Mouse (Mus musculus) brain, embryonic 14.5 days (tissue): ENCODE results near the gene Asxl2. TPM values are rescaled to one million over a fixed set of nuclear protein-coding genes. Genes with fewer than 3 reads are reported as not detected.

ENCODE experiments used
- DNase-seq: peaks from one replicate; pipeline ENCODE4 v3.0.0-alpha.2; 2011; ENCODE audit warnings: low read depth
- CTCF ChIP-seq: fragments of 200-500 bp; IDR thresholded peaks from 2 replicates; pipeline ENCODE4 v1.5.1; 2012; ENCODE audit warnings: inconsistent platforms, mild to moderate bottlenecking, moderate library complexity, borderline replicate concordance; ENCODE audit not compliant: insufficient read depth, insufficient read length; ENCODE audit errors: extremely low read depth
- POLR2A ChIP-seq: fragments of 200-500 bp; IDR thresholded peaks from 2 replicates; pipeline ENCODE4 v1.6.1; 2012; ENCODE audit warnings: mild to moderate bottlenecking, inconsistent platforms, borderline replicate concordance; ENCODE audit not compliant: poor library complexity, insufficient read depth, insufficient read length, severe bottlenecking; ENCODE audit errors: extremely low read depth
- polyA plus RNA-seq: library from polyadenylated mRNA; depleted of rRNA; stranded (reverse); fragments of >200 nt; gene quantifications from 2 replicates; pipeline ENCODE4 v1.2.3, GENCODE M21; 2012; rRNA removed

The Asxl2 gene
- polyA plus RNA-seq, 1 experiment: 13.1 TPM

DNA sequence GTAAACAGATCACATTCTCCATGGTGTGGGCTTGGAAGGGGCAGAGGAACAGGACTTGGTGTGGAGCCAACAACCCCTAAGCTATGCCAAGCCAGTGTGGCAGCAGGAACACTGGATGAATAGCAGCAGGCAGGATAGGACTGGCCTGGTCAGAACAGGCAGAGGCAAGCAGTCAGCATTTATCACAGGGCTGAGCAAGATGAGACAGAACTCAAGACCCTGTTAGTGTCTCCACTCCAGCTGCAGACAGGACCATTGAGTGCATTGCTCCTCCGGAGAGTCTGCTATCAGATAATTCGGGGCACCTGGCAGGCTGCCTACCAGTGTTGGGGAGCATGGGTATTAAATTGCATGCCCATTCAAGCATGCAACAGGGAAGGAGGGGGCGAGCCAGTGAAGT, 111.0 kb downstream of the Asxl2 start:
- TF ChIP-seq CTCF: no peak
- no peak for TF ChIP-seq POLR2A
- DNase-seq: peak; percentile 74

DNA sequence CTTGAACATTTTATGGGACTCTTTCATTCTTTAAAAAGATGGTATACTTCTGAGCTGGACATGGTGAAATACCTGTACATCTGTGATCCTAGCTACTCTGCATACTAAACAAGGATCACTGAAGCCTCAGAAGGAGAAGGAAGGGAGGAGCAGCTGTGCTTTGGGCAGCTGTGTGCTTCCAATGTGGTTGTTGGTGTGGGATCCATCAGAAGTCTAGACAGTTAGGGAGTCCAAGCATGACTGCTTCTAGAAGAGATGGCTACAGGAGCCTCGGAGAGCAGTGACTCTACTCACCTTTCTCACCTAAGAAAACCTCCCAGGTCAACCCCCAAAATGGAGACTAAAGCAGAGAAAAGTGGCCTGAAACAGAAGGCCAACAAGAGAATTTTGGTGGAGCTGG, 111.4 kb downstream of the Asxl2 start:
- TF ChIP-seq POLR2A (no peak), CTCF (no peak)
- no peak for DNase-seq

DNA sequence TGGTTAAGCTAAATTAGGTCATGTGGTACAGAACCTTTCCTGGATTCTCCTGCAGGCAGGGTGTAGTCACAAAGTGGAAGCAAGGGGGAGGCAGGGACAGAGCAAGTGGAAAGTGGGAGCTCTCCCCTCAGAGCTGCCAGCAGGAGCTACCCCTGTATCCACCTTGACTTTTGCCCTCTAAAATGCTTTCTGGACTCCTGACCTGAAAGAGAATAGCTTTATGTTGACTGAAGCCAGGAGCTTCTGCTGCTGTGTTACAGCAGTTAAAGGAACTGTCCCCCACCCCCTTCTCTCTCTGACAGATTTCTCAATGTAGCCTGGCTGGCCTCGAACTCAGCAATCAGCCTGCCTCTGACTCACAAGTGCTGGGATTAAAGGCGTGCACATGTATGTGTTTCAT, 112.9 kb downstream of the Asxl2 start:
- DNase-seq: no peak
- TF ChIP-seq POLR2A (no peak), CTCF (no peak)

DNA sequence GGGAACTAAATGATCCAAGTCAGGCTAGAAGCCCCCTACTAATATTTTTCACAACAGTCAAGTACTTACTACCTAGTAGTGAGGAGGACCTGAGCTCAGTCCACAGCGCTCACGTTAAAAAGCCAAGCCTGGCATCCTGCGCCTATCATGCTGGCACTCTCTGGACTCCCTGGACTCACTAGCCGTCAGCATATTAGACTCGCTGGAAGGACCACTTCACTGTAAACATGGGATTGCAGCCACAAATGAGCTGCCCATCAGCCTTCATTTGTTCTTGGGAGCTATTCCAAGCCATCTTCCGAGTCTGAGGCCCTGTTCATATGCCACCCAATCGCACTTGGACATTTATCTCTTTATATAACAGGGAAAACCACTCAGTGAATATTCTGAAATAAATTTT, 114.2 kb downstream of the Asxl2 start:
- TF ChIP-seq CTCF: no peak
- TF ChIP-seq POLR2A: no peak
- DNase-seq: no peak

DNA sequence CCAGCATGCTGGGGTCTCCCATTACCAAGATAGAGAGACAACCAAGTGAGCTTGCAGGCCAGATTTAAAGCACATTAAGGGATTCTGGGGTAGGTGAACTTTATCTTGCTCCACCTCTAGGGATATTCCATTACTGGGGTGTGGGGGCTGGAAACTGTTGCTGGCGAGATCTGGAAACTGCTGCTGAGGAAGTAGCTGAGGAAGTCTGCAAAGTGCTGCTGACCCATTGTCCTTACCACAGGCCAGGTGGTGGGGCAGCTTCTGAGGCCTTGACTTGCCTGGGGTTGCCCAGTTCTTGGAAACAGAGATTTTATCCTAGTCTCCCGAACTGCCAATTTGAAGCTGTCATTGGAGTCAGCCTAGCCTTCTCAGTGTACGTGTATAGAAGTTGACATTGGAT, 118.8 kb downstream of the Asxl2 start:
- TF ChIP-seq POLR2A (no peak), CTCF (no peak)
- DNase-seq: no peak

DNA sequence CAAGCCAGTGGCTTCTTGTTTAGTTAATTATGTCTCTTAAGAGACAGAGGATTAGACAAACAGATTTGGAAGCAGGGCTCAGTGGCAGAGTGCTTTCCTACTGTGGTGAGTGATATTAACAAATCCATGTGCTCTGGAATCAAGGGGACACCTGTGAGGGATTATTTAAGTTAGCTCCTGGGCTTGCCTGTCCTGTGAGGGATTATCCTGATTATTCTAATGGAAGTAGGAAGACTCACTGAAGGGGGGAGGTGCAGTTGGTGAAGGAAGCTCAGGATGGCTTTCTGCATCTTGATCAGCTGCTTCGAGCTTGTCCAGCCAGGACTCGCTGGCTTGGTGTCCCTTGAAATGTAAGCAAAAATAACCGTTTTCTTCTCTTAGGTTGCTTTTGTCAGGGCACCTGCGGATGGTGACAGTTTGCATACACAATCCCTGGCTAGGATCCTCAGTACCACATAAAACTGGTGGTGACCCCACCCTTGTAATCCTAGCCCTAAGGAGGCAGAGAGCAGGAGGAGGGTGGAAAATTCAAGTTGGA, 119.5 kb downstream of the Asxl2 start:
- DNase-seq: peak; percentile 32
- TF ChIP-seq POLR2A (no peak), CTCF (no peak)

DNA sequence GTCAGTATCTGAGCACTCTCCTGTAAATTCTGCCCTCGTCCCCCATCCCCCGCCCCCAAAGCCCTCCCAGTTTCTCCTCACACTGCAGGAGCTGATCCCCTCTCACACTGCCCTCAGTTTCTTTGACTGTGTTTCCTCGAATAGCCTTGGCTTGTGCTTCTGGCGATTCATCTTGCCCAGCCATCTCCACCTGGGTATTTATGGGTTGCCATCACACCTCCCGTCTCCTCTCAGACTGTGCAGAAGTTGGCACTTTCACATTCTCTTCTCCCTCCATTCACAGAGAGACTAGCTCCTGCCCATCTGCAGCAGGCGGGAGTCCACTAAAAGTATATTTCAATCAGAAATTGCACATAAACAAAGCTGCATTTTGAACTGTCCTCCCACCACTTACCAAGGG, 120.1 kb downstream of the Asxl2 start:
- no peak for TF ChIP-seq CTCF
- TF ChIP-seq POLR2A: no peak
- no peak for DNase-seq

DNA sequence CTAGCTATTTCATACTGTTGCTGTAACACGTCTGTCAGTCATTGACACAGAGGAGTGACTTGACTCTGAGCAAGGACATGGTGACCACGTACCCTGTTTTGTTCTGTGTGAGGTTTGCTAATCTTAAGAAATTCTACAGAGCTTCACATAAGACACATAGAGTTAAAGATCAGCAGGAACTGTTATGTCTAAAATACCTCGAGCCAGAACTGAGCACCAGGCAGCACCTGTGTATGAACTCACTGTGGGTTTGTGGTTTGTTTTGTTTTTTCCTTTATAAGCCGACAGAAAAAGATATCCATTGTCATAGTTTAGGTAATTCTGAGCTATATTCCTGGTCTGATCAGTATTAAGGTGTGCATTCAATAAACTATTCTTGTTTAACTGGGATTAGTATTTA, 120.8 kb downstream of the Asxl2 start:
- no peak for DNase-seq
- TF ChIP-seq CTCF (no peak), POLR2A (no peak)

DNA sequence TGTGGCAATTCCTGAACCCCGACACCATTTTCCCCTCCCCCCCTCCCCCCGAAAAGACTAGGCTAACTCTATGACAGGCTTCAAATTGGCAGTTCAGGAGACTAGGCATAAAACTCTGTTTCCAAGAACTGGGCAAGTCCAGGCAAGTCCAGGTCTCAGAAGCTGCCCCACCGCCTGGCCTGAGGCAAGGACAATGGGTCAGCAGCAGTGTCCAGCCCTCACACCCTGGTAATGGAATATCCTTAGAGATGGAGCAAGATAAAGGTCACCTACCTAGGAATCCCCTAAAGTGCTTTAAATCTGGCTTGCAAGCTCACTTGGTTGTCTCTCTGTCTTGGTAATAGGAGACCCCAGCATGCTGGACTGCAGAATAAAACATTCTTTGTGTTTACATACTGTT, 121.3 kb downstream of the Asxl2 start:
- TF ChIP-seq POLR2A (no peak), CTCF (no peak)
- no peak for DNase-seq

DNA sequence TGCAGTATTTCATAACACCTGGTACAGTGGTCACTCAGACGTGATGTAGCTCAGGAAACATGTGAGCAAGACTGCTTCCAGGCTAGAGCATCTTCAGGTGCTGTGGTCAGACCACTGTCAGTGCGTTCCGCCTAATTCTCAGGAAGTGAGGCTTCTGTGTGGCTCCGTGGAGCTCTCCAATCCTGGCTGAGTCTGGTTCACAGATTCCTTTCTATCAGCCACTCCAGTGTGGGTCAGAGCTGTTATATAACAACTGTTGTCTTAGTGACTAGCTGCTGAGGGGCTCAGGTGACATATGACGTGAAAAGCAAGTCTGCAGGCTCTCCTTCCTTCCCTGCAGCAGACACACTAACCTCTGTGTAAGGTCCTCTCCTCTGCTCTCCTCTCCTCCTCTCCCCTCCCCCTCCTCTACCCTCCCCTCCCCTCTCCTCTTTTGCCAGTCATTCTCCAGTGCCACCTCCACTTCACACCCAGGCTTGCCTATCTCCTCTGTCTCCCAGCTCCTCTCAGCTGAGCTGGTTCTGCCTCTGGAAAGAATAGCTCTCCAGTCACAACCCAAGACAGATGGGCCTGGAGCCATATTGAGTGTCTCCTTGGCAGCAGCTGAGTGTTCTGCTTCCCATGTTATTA, 122.0 kb downstream of the Asxl2 start:
- DNase-seq: peak; percentile 46
- TF ChIP-seq CTCF: no peak
- TF ChIP-seq POLR2A: no peak

DNA sequence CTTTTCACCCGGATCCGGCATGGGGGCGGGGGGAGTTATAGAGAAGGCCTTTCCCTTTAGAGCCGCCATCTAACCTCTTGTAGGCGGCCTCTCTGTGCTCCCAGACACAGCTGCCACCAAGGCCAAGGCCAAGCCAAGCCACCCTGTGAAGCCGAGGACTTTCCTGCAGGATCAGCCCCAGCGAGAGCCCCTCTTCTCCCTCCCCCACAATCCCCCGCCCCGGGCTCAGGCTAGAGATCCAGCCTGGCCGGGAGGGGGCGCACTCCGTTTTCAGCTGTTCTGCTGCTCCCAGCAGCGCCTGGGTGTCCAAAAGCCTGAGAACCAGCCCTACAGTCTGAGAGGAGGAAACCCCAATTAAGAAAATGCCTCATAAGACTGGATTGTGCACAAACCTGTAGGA, 123.6 kb downstream of the Asxl2 start:
- no peak for DNase-seq
- peak; percentile 43; the same call in 1 of the 2 replicates for TF ChIP-seq CTCF
- no peak for TF ChIP-seq POLR2A

Other genes with a start within 250 kb of the Asxl2 start
- gene Rab10, start 116.9 kb upstream of the Asxl2 start, polyA plus RNA-seq: 140 and 159 TPM in 2 replicates
- 109 and 130 TPM in 2 replicates for gene Kif3c, start 61.7 kb upstream of the Asxl2 start, polyA plus RNA-seq
- gene Dtnb, start 145.5 kb downstream of the Asxl2 start, polyA plus RNA-seq: 60.1 and 61.1 TPM in 2 replicates